28 mouse cellular contexts compared by ENCODE assay signal in genomic region chr2:141556747-141557146, GRCm38 (mm10).
DNase-seq lines count a peak whose midpoint lies in the region; ATAC-seq and TF ChIP-seq lines count a peak whose summit lies in the region.
"Had no signal": no experiment of that assay in that cellular context is flagged by ENCODE, and none has a peak within 500 bp of the region (broad histone marks: within the 10 kb centered on the region; RNA-seq: fewer than 3 reads in every experiment).

No protein-coding gene starts in this region.

- no peak overlapping the region for H3K27ac ChIP-seq in limb, embryonic 11.5 days (replicated peaks; ENCODE audit: low read depth, low read length)
- H3K27ac ChIP-seq in limb, embryonic 10.5 days: no peak overlapping the region
- no peak overlapping the region for H3K27ac ChIP-seq in limb, embryonic 14.5 days (replicated peaks; ENCODE audit: low read depth, low read length)
- H3K27ac ChIP-seq: embryonic facial prominence, embryonic 10.5 days; embryonic facial prominence, embryonic 13.5 days; forebrain, embryonic 12.5 days; forebrain, embryonic 15.5 days; heart, adult 2 months; heart, embryonic 10.5 days; heart, embryonic 13.5 days; hindbrain, embryonic 15.5 days; intestine, embryonic 15.5 days had no signal

- H3K36me3 ChIP-seq in limb, embryonic 11.5 days (ENCODE audit: control insufficient read depth, insufficient read depth, low read length): no peaks in the 10 kb centered on the region
- no peaks in the 10 kb centered on the region for H3K36me3 ChIP-seq in limb, embryonic 10.5 days
- no peaks in the 10 kb centered on the region for H3K36me3 ChIP-seq in limb, embryonic 14.5 days (ENCODE audit: control insufficient read depth, insufficient read depth, low read length)
- H3K36me3 ChIP-seq: embryonic facial prominence, embryonic 10.5 days; embryonic facial prominence, embryonic 13.5 days; forebrain, embryonic 12.5 days; forebrain, embryonic 15.5 days; heart, embryonic 10.5 days; heart, embryonic 13.5 days; hindbrain, embryonic 15.5 days; intestine, embryonic 15.5 days had no signal

- no peak overlapping the region for H3K4me2 ChIP-seq in limb, embryonic 11.5 days (ENCODE audit: low read depth, severe bottlenecking)
- H3K4me2 ChIP-seq in limb, embryonic 14.5 days (replicated peaks; ENCODE audit: low read depth, low read length, severe bottlenecking): no peak overlapping the region
- H3K4me2 ChIP-seq: embryonic facial prominence, embryonic 13.5 days; forebrain, embryonic 12.5 days; forebrain, embryonic 15.5 days; heart, embryonic 13.5 days; hindbrain, embryonic 15.5 days; intestine, embryonic 15.5 days had no signal

- H3K4me3 ChIP-seq in limb, embryonic 11.5 days (ENCODE audit: low read depth, low read length): no peak overlapping the region
- H3K4me3 ChIP-seq in limb, embryonic 10.5 days: no peak overlapping the region
- no peak overlapping the region for H3K4me3 ChIP-seq in limb, embryonic 14.5 days (replicated peaks; ENCODE audit: low read length)
- H3K4me3 ChIP-seq: embryonic facial prominence, embryonic 10.5 days; embryonic facial prominence, embryonic 13.5 days; erythroblast, embryonic 14.5 days; forebrain, embryonic 12.5 days; forebrain, embryonic 15.5 days; heart, adult 2 months; heart, embryonic 10.5 days; heart, embryonic 13.5 days; hindbrain, embryonic 15.5 days; intestine, embryonic 15.5 days had no signal

- H3K27me3 ChIP-seq in limb, embryonic 11.5 days (ENCODE audit: control insufficient read depth, insufficient read depth, low read length): no peaks in the 10 kb centered on the region
- H3K27me3 ChIP-seq in limb, embryonic 10.5 days (ENCODE audit: low read depth, poor library complexity, severe bottlenecking): no peaks in the 10 kb centered on the region
- H3K27me3 ChIP-seq in limb, embryonic 14.5 days (ENCODE audit: control insufficient read depth, insufficient read depth, low read length): peaks cover 5% of the 10 kb centered on the region; the same call in 1 of the 2 replicates
- H3K27me3 ChIP-seq: embryonic facial prominence, embryonic 13.5 days; forebrain, embryonic 12.5 days; forebrain, embryonic 15.5 days; heart, embryonic 13.5 days; hindbrain, embryonic 15.5 days; intestine, embryonic 15.5 days had no signal

- no peak for TF ChIP-seq POLR2A in limb, embryonic 14.5 days (IDR thresholded peaks at IDR 0.05; ENCODE audit: borderline replicate concordance, extremely low read depth, insufficient read depth, insufficient read length)

- H3K4me1 ChIP-seq in limb, embryonic 11.5 days (ENCODE audit: control insufficient read depth, insufficient read depth, low read length): peaks cover 8% of the 10 kb centered on the region; the same call in 1 of the 2 replicates
- peaks cover 25% of the 10 kb centered on the region for H3K4me1 ChIP-seq in limb, embryonic 10.5 days
- H3K4me1 ChIP-seq in limb, embryonic 14.5 days (ENCODE audit: control insufficient read depth, insufficient read depth, low read length): peaks cover 9% of the 10 kb centered on the region
- H3K4me1 ChIP-seq: forebrain, embryonic 12.5 days; heart, embryonic 10.5 days; hindbrain, embryonic 15.5 days; intestine, embryonic 15.5 days had no signal

- H3K9me3 ChIP-seq in limb, embryonic 11.5 days (ENCODE audit: control insufficient read depth, low read length): no peaks in the 10 kb centered on the region
- no peaks in the 10 kb centered on the region for H3K9me3 ChIP-seq in limb, embryonic 10.5 days (replicated peaks)
- no peaks in the 10 kb centered on the region for H3K9me3 ChIP-seq in limb, embryonic 14.5 days (ENCODE audit: control insufficient read depth, low read length)
- H3K9me3 ChIP-seq: embryonic facial prominence, embryonic 10.5 days; embryonic facial prominence, embryonic 13.5 days; forebrain, embryonic 12.5 days; forebrain, embryonic 15.5 days; heart, embryonic 10.5 days; heart, embryonic 13.5 days; hindbrain, embryonic 15.5 days; intestine, embryonic 15.5 days had no signal

- WGBS in limb, embryonic 11.5 days: 10% methylated on average over 2 of the region's 2 CpGs
- WGBS in limb, embryonic 10.5 days: 36% methylated on average over 2 of the region's 2 CpGs
- 10% methylated on average over 2 of the region's 2 CpGs for WGBS in limb, embryonic 14.5 days

- H3K9ac ChIP-seq in limb, embryonic 11.5 days (ENCODE audit: low read length): no peak overlapping the region
- no peak overlapping the region for H3K9ac ChIP-seq in limb, embryonic 14.5 days (ENCODE audit: low read depth, low read length, severe bottlenecking)
- H3K9ac ChIP-seq: embryonic facial prominence, embryonic 13.5 days; forebrain, embryonic 12.5 days; forebrain, embryonic 15.5 days; heart, embryonic 13.5 days; hindbrain, embryonic 15.5 days; intestine, embryonic 15.5 days had no signal

- peak; percentile 64; the same call in 1 of the 2 replicates for ATAC-seq in limb, embryonic 11.5 days (ENCODE audit: insufficient number of reproducible peaks, low FRiP score, low TSS enrichment, low read depth)
- ATAC-seq in limb, embryonic 14.5 days (ENCODE audit: low FRiP score, low read depth): peak; percentile 82
- ATAC-seq: CD4-positive, CD25-positive, alpha-beta regulatory T cell, adult 4 months; forebrain, embryonic 15.5 days had no signal

- DNase-seq in limb, embryonic 11.5 days (ENCODE audit: low spot score): no peak
- DNase-seq in limb, embryonic 10.5 days (ENCODE audit: low spot score): no peak
- DNase-seq in hindlimb bud, embryonic 11.5 days (ENCODE audit: extremely low spot score, low read depth, low spot score): peak; percentile 56
- DNase-seq in limb, embryonic 14.5 days (ENCODE audit: low spot score): peak; percentile 55
- DNase-seq in cerebellum, adult 9-10 months: no peak
- DNase-seq in natural killer cell, adult 2 months (ENCODE audit: low spot score in 2 of 2): no peak
- DNase-seq in cerebellum, postnatal 4 days (ENCODE audit: low spot score in 2 of 2): no peak
- DNase-seq: adrenal gland, adult 2 months; adrenal gland, postnatal 14 days; cerebellum, adult 11 months; cerebellum, adult 2 months; cerebellum, postnatal 10 days; cerebellum, postnatal 36 days; gastrocnemius, postnatal 10 days; gastrocnemius, postnatal 36 days; heart, adult 2 months; heart, postnatal 14 days; heart, postnatal 4 days had no signal

Comparison
In these comparisons a context has a peak if more than half of its experiments do, and no peak if none do; other contexts are left out.
1. DNase-seq: peak in hindlimb bud, embryonic 11.5 days (single experiment) and limb, embryonic 14.5 days (single experiment); none in limb, embryonic 11.5 days (single experiment), limb, embryonic 10.5 days (single experiment), cerebellum, adult 9-10 months (single experiment), natural killer cell, adult 2 months (0 of 2) and cerebellum, postnatal 4 days (0 of 2).